Mouse (Mus musculus): ENCODE data around the gene Ppp4c.

DNA sequence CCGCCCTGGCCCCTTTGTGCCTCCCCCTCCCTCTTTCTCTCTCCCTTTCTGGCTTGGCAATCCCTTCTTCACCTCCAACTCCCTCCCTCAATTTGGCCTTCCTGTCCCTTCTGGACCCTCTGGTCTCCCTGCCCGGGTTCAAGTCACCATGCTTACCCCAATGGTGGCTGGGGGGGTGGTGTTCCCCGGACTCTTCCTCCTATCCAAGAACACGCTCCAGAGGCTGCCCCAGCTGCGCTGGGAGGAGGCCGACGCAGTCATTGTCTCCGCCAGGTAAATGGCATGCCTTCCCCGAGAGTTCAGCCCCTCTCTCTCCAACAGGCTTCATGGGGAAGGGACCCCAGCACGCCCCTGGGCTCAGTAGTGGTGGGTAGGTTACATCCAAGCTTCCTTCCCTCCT lies 31.6 kb upstream of the Ppp4c start:
- no peak for TF ChIP-seq CTCF (IDR thresholded peaks at IDR 0.05; ENCODE audit: control insufficient read depth, insufficient read depth, low read length)
- TF ChIP-seq POLR2A (IDR thresholded peaks at IDR 0.05; ENCODE audit: borderline replicate concordance, control insufficient read depth, low read depth, low read length) = no peak

All from bone marrow, adult 2 months (tissue).